Mouse (Mus musculus) midbrain, embryonic 15.5 days (tissue): ENCODE results near the gene Cldn6. TPM values are rescaled to one million over a fixed set of nuclear protein-coding genes. Genes with fewer than 3 reads are reported as not detected.

ENCODE experiments used
- ATAC-seq: fragments of 200-750 bp; cut with Nextera tagmentation; replicated peaks from 2 replicates; pipeline ENCODE4 v1.8.0; 2017; ENCODE audit warnings: moderate TSS enrichment
- H3K27ac ChIP-seq: fragments of 300-500 bp; sonication (generic); 2 replicates; pipeline ENCODE4 v1.5.1; 2015; ENCODE audit warnings: mild to moderate bottlenecking, inconsistent platforms
- H3K27me3 ChIP-seq: fragments of 300-500 bp; sonication (generic); replicated peaks from 2 replicates; pipeline ENCODE4 v1.6.1; 2015; ENCODE audit warnings: inconsistent platforms
- H3K36me3 ChIP-seq: fragments of 300-500 bp; sonication (generic); replicated peaks from 2 replicates; pipeline ENCODE4 v1.6.1; 2015; ENCODE audit warnings: inconsistent platforms
- H3K4me1 ChIP-seq: fragments of 300-500 bp; sonication (generic); 2 replicates; pipeline ENCODE4 v1.6.1; 2015; ENCODE audit warnings: inconsistent platforms
- H3K4me2 ChIP-seq: fragments of 300-500 bp; sonication (generic); 2 replicates; pipeline ENCODE4 v1.6.1; 2015; ENCODE audit warnings: inconsistent platforms, mild to moderate bottlenecking, moderate library complexity
- H3K4me3 ChIP-seq: fragments of 300-500 bp; sonication (generic); 2 replicates; pipeline ENCODE4 v1.5.1; 2015; ENCODE audit warnings: mild to moderate bottlenecking, inconsistent platforms
- H3K9ac ChIP-seq: fragments of 300-500 bp; sonication (generic); 2 replicates; pipeline ENCODE4 v1.6.1; 2015; ENCODE audit warnings: mild to moderate bottlenecking, inconsistent platforms
- H3K9me3 ChIP-seq: fragments of 300-500 bp; sonication (generic); 2 replicates; pipeline ENCODE4 v1.6.1; 2016; ENCODE audit warnings: inconsistent platforms
- WGBS: fragments of 180-500 bp; shearing (Covaris S2); methylation state at CpG from one replicate; pipeline ENCODE4 v1.1.7; 2015; ENCODE audit warnings: mixed read lengths; 5-methylcytosine and 5-hydroxymethylcytosine counted together
- polyA plus RNA-seq: library from polyadenylated mRNA; unstranded; fragments of >200 nt; fragmentation: Nextera tagmentation; extraction: Ambion mirVana; gene quantifications from 2 replicates; pipeline ENCODE4 v1.2.1, GENCODE M21; 2015

Cldn6 gene
- polyA plus RNA-seq, 1 experiment from 2014 or later = 0.23 TPM

- Histone ChIP-seq H3K4me2 (no peak overlapping the region), H3K9ac (no peak overlapping the region), H3K36me3 (no peaks in the 10 kb centered on the region), H3K27me3 (peaks cover 17% of the 10 kb centered on the region), H3K4me3 (no peak overlapping the region), H3K9me3 (no peaks in the 10 kb centered on the region), H3K27ac (no peak overlapping the region), H3K4me1 (peaks cover 9% of the 10 kb centered on the region; the same call in 1 of the 2 replicates)
- no peak for ATAC-seq
- 81% methylated on average over 9 of the region's 9 CpGs for WGBS
These were observed 24.3 kb downstream of the Cldn6 start for GRCm38 (mm10) chr17:23703301-23703700.

GRCm38 (mm10) chr17:23704741-23705140 lies 25.7 kb downstream of the Cldn6 start:
- 51% methylated on average over 7 of the region's 7 CpGs for WGBS

GRCm38 (mm10) chr17:23705525-23706104 lies 26.6 kb downstream of the Cldn6 start:
- peaks cover 10% of the 10 kb centered on the region; the same call in 1 of the 2 replicates for H3K27me3 ChIP-seq
- no peaks in the 10 kb centered on the region for H3K36me3 ChIP-seq
- 81% methylated on average over 7 of the region's 7 CpGs for WGBS
- H3K9me3 ChIP-seq = no peaks in the 10 kb centered on the region
- ATAC-seq = 0 out of 2 replicates have a peak, but pooled peaks have one; percentile 51
- no peak overlapping the region for H3K27ac ChIP-seq
- no peaks in the 10 kb centered on the region for H3K4me1 ChIP-seq
- H3K4me2 ChIP-seq = no peak overlapping the region
- H3K4me3 ChIP-seq = no peak overlapping the region
- no peak overlapping the region for H3K9ac ChIP-seq

More at GRCm38 (mm10) chr17:23704741-23705140, 25.7 kb downstream of the Cldn6 start:
- H3K4me1 ChIP-seq = 0 out of 2 replicates have a peak, but pooled peaks cover 3% of the 10 kb centered on the region
- H3K27me3 ChIP-seq = peaks cover 10% of the 10 kb centered on the region; the same call in 1 of the 2 replicates
- H3K9me3 ChIP-seq = no peaks in the 10 kb centered on the region
- no peak for ATAC-seq
- no peak overlapping the region for H3K27ac ChIP-seq
- no peak overlapping the region for H3K4me3 ChIP-seq
- H3K36me3 ChIP-seq = no peaks in the 10 kb centered on the region
- no peak overlapping the region for H3K4me2 ChIP-seq
- H3K9ac ChIP-seq = no peak overlapping the region

GRCm38 (mm10) chr17:23706212-23706611 lies 27.2 kb downstream of the Cldn6 start:
- H3K36me3 ChIP-seq = no peaks in the 10 kb centered on the region
- peak; percentile 53 for ATAC-seq
- H3K9me3 ChIP-seq = no peaks in the 10 kb centered on the region
- no peak overlapping the region for H3K4me2 ChIP-seq
- no peak overlapping the region for H3K4me3 ChIP-seq
- H3K27me3 ChIP-seq = peaks cover 4% of the 10 kb centered on the region; the same call in 1 of the 2 replicates
- H3K27ac ChIP-seq = no peak overlapping the region
- no peak overlapping the region for H3K9ac ChIP-seq
- 0% methylated on average over 3 of the region's 3 CpGs for WGBS
- no peaks in the 10 kb centered on the region for H3K4me1 ChIP-seq

- Histone ChIP-seq H3K9ac (no peak overlapping the region), H3K9me3 (no peaks in the 10 kb centered on the region), H3K27ac (no peak overlapping the region), H3K4me2 (no peak overlapping the region), H3K36me3 (no peaks in the 10 kb centered on the region), H3K4me1 (no peaks in the 10 kb centered on the region), H3K27me3 (no peaks in the 10 kb centered on the region), H3K4me3 (no peak overlapping the region)
- no peak for ATAC-seq
- 50% methylated on average over 2 of the region's 2 CpGs for WGBS
These were observed 38.0 kb downstream of the Cldn6 start for GRCm38 (mm10) chr17:23717003-23717402.

GRCm38 (mm10) chr17:23719455-23719854 lies 40.4 kb downstream of the Cldn6 start:
- Histone ChIP-seq H3K36me3 (no peaks in the 10 kb centered on the region), H3K9me3 (no peaks in the 10 kb centered on the region), H3K4me3 (no peak overlapping the region), H3K9ac (no peak overlapping the region), H3K4me2 (no peak overlapping the region), H3K27me3 (no peaks in the 10 kb centered on the region), H3K4me1 (no peaks in the 10 kb centered on the region), H3K27ac (no peak overlapping the region)
- WGBS = 22% methylated on average over 1 of the region's 1 CpGs
- ATAC-seq = no peak

GRCm38 (mm10) chr17:23721886-23722285 lies 42.8 kb downstream of the Cldn6 start:
- H3K36me3 ChIP-seq = no peaks in the 10 kb centered on the region
- no peak for ATAC-seq
- H3K4me2 ChIP-seq = no peak overlapping the region
- no peaks in the 10 kb centered on the region for H3K27me3 ChIP-seq
- H3K27ac ChIP-seq = no peak overlapping the region
- no peak overlapping the region for H3K4me3 ChIP-seq
- H3K9me3 ChIP-seq = no peaks in the 10 kb centered on the region
- 85% methylated on average over 2 of the region's 2 CpGs for WGBS
- H3K4me1 ChIP-seq = peaks cover 7% of the 10 kb centered on the region
- no peak overlapping the region for H3K9ac ChIP-seq

- no peaks in the 10 kb centered on the region for H3K27me3 ChIP-seq
- no peak within 1 kb of the TSS for H3K9ac ChIP-seq
- no peak within 1 kb of the TSS for H3K4me3 ChIP-seq
- H3K9me3 ChIP-seq = no peaks in the 10 kb centered on the region
- 65% methylated on average over 7 of the region's 7 CpGs for WGBS
- ATAC-seq = no peak
- H3K27ac ChIP-seq = no peak within 1 kb of the TSS
- H3K4me1 ChIP-seq = peaks cover 10% of the 10 kb centered on the region
- no peak within 1 kb of the TSS for H3K4me2 ChIP-seq
- no peaks in the 10 kb centered on the region for H3K36me3 ChIP-seq
These were observed 43.5 kb downstream of the Cldn6 start, which contains the start of gene 1520401A03Rik for GRCm38 (mm10) chr17:23722376-23723125. 1520401A03Rik (minus strand) TSS chr17:23722783.

- Histone ChIP-seq H3K4me1 (peaks cover 10% of the 10 kb centered on the region), H3K27ac (peak overlapping the region; percentile 71), H3K4me2 (peak overlapping the region; percentile 69), H3K9ac (peak overlapping the region; percentile 53), H3K36me3 (no peaks in the 10 kb centered on the region), H3K9me3 (no peaks in the 10 kb centered on the region), H3K27me3 (no peaks in the 10 kb centered on the region), H3K4me3 (peak overlapping the region; percentile 56)
- no peak for ATAC-seq
- WGBS = 66% methylated on average over 4 of the region's 4 CpGs
These were observed 46.4 kb downstream of the Cldn6 start for GRCm38 (mm10) chr17:23725477-23725876.

- Histone ChIP-seq H3K4me2 (peak within 1 kb of the TSS; percentile 69), H3K4me3 (peak within 1 kb of the TSS; percentile 56), H3K27me3 (no peaks in the 10 kb centered on the region), H3K9ac (peak within 1 kb of the TSS; percentile 53), H3K27ac (peak within 1 kb of the TSS; percentile 71), H3K9me3 (no peaks in the 10 kb centered on the region), H3K4me1 (peaks cover 10% of the 10 kb centered on the region), H3K36me3 (no peaks in the 10 kb centered on the region)
- peak; percentile 96 for ATAC-seq
- under 1% methylated on average over 68 of the region's 73 CpGs for WGBS
These were observed 47.1 kb downstream of the Cldn6 start, which contains the start of gene Pkmyt1 for GRCm38 (mm10) chr17:23725999-23726757. Pkmyt1 (plus strand) TSS chr17:23726336.

- Histone ChIP-seq H3K27me3 (no peaks in the 10 kb centered on the region), H3K36me3 (no peaks in the 10 kb centered on the region), H3K4me1 (peaks cover 10% of the 10 kb centered on the region), H3K27ac (peak overlapping the region; percentile 71), H3K9me3 (no peaks in the 10 kb centered on the region), H3K4me2 (peak overlapping the region; percentile 69), H3K4me3 (peak overlapping the region; percentile 56), H3K9ac (peak overlapping the region; percentile 53)
- peak; percentile 81 for ATAC-seq
- 1% methylated on average over 20 of the region's 20 CpGs for WGBS
These were observed 47.7 kb downstream of the Cldn6 start for GRCm38 (mm10) chr17:23726758-23727142.

- no peaks in the 10 kb centered on the region for H3K36me3 ChIP-seq
- no peaks in the 10 kb centered on the region for H3K9me3 ChIP-seq
- peaks cover 10% of the 10 kb centered on the region for H3K4me1 ChIP-seq
- 64% methylated on average over 1 of the region's 1 CpGs for WGBS
- no peak overlapping the region for H3K9ac ChIP-seq
- no peak for ATAC-seq
- H3K4me2 ChIP-seq = no peak overlapping the region
- H3K4me3 ChIP-seq = no peak overlapping the region
- H3K27me3 ChIP-seq = no peaks in the 10 kb centered on the region
- H3K27ac ChIP-seq = no peak overlapping the region
These were observed 51.4 kb downstream of the Cldn6 start for GRCm38 (mm10) chr17:23730441-23730840.
